Mouse (Mus musculus) heart, adult 2 months (tissue): ENCODE results near the gene Sh3bgrl.
"Not testable (repeated sequence)": the region's sequence is repeated elsewhere in the genome, so short reads cannot be mapped to it uniquely, and the experiment has no call there.

Experiments used
- CTCF ChIP-seq: fragments of 200-600 bp; IDR thresholded peaks from 2 replicates; pipeline ENCODE4 v1.8.1; 2022; ENCODE audit warnings: antibody characterized with exemption, mild to moderate bottlenecking, moderate library complexity
- EP300 ChIP-seq: fragments of 200-500 bp; IDR thresholded peaks from 2 replicates; pipeline ENCODE4 v1.6.1; 2011; ENCODE audit warnings: low read depth, low read length, control low read depth; ENCODE audit not compliant: insufficient read depth
- POLR2A ChIP-seq: fragments of 200-500 bp; IDR thresholded peaks from 2 replicates; pipeline ENCODE4 v1.6.1; 2011; ENCODE audit warnings: mild to moderate bottlenecking, low read depth, low read length, control low read depth; ENCODE audit not compliant: insufficient read depth

- TF ChIP-seq CTCF, POLR2A, EP300: not testable (repeated sequence)
Measured at GRCm38 (mm10) chrX:109079354-109079753, 15.8 kb upstream of the Sh3bgrl start.
